Mouse (Mus musculus): ENCODE measurements around the gene Gm49486. TPM values are rescaled to one million over a fixed set of nuclear protein-coding genes. Genes with fewer than 3 reads are reported as not detected.

Gm49486 gene
- polyA plus RNA-seq, 1 experiment from 2014 or later = 0.61 TPM

GRCm38 (mm10) chr15:79258521-79258920 lies 29.3 kb downstream of the Gm49486 start:
- 30% methylated on average over 17 of the region's 17 CpGs for WGBS
- H3K27me3 ChIP-seq (ENCODE audit: control insufficient read depth, insufficient read depth, low read length) = peaks cover 22% of the 10 kb centered on the region
- no peaks in the 10 kb centered on the region for H3K9me3 ChIP-seq (ENCODE audit: control insufficient read depth, low read length)
- H3K36me3 ChIP-seq (ENCODE audit: control insufficient read depth, insufficient read depth, low read length) = no peaks in the 10 kb centered on the region
- H3K4me2 ChIP-seq (replicated peaks; ENCODE audit: low read depth, low read length) = no peak overlapping the region
- H3K4me3 ChIP-seq (ENCODE audit: low read length) = no peak overlapping the region
- ATAC-seq (ENCODE audit: low FRiP score, low TSS enrichment) = no peak
- peaks cover 6% of the 10 kb centered on the region for H3K4me1 ChIP-seq (ENCODE audit: control insufficient read depth, insufficient read depth, low read length)
- H3K27ac ChIP-seq (ENCODE audit: low read depth, low read length) = no peak overlapping the region
- H3K9ac ChIP-seq (ENCODE audit: low read depth, low read length) = no peak overlapping the region

GRCm38 (mm10) chr15:79261095-79261725 lies 32.0 kb downstream of the Gm49486 start:
- peak overlapping the region; percentile 46 for H3K4me3 ChIP-seq (ENCODE audit: low read length)
- no peaks in the 10 kb centered on the region for H3K9me3 ChIP-seq (ENCODE audit: control insufficient read depth, low read length)
- H3K27ac ChIP-seq (ENCODE audit: low read depth, low read length) = no peak overlapping the region
- peaks cover 17% of the 10 kb centered on the region for H3K27me3 ChIP-seq (ENCODE audit: control insufficient read depth, insufficient read depth, low read length)
- peak; percentile 77 for ATAC-seq (ENCODE audit: low FRiP score, low TSS enrichment)
- H3K36me3 ChIP-seq (ENCODE audit: control insufficient read depth, insufficient read depth, low read length) = no peaks in the 10 kb centered on the region
- peak overlapping the region; percentile 49 for H3K9ac ChIP-seq (ENCODE audit: low read depth, low read length)
- under 1% methylated on average over 59 of the region's 62 CpGs for WGBS
- H3K4me2 ChIP-seq (replicated peaks; ENCODE audit: low read depth, low read length) = peak overlapping the region; percentile 87
- peaks cover 6% of the 10 kb centered on the region for H3K4me1 ChIP-seq (ENCODE audit: control insufficient read depth, insufficient read depth, low read length)

GRCm38 (mm10) chr15:79261757-79262156 lies 32.6 kb downstream of the Gm49486 start:
- Histone ChIP-seq H3K4me3 (ENCODE audit: low read length) (peak overlapping the region; percentile 46), H3K4me2 (replicated peaks; ENCODE audit: low read depth, low read length) (peak overlapping the region; percentile 87), H3K9me3 (ENCODE audit: control insufficient read depth, low read length) (no peaks in the 10 kb centered on the region), H3K27me3 (ENCODE audit: control insufficient read depth, insufficient read depth, low read length) (peaks cover 17% of the 10 kb centered on the region), H3K4me1 (ENCODE audit: control insufficient read depth, insufficient read depth, low read length) (peaks cover 6% of the 10 kb centered on the region), H3K36me3 (ENCODE audit: control insufficient read depth, insufficient read depth, low read length) (no peaks in the 10 kb centered on the region), H3K9ac (ENCODE audit: low read depth, low read length) (peak overlapping the region; percentile 49), H3K27ac (ENCODE audit: low read depth, low read length) (no peak overlapping the region)
- peak; percentile 63 for ATAC-seq (ENCODE audit: low FRiP score, low TSS enrichment)
- 1% methylated on average over 28 of the region's 28 CpGs for WGBS

GRCm38 (mm10) chr15:79262375-79262774 lies 33.2 kb downstream of the Gm49486 start:
- Histone ChIP-seq H3K27ac (ENCODE audit: low read depth, low read length) (no peak overlapping the region), H3K4me3 (ENCODE audit: low read length) (no peak overlapping the region), H3K4me2 (replicated peaks; ENCODE audit: low read depth, low read length) (peak overlapping the region; percentile 87), H3K27me3 (ENCODE audit: control insufficient read depth, insufficient read depth, low read length) (peaks cover 17% of the 10 kb centered on the region), H3K36me3 (ENCODE audit: control insufficient read depth, insufficient read depth, low read length) (no peaks in the 10 kb centered on the region), H3K9me3 (ENCODE audit: control insufficient read depth, low read length) (no peaks in the 10 kb centered on the region), H3K9ac (ENCODE audit: low read depth, low read length) (no peak overlapping the region), H3K4me1 (ENCODE audit: control insufficient read depth, insufficient read depth, low read length) (peaks cover 6% of the 10 kb centered on the region)
- WGBS = 14% methylated on average over 13 of the region's 13 CpGs
- ATAC-seq (ENCODE audit: low FRiP score, low TSS enrichment) = no peak

- Histone ChIP-seq H3K4me3 (ENCODE audit: low read length) (no peak overlapping the region), H3K4me2 (replicated peaks; ENCODE audit: low read depth, low read length) (no peak overlapping the region), H3K27ac (ENCODE audit: low read depth, low read length) (no peak overlapping the region), H3K27me3 (ENCODE audit: control insufficient read depth, insufficient read depth, low read length) (peaks cover 17% of the 10 kb centered on the region), H3K9ac (ENCODE audit: low read depth, low read length) (no peak overlapping the region), H3K36me3 (ENCODE audit: control insufficient read depth, insufficient read depth, low read length) (no peaks in the 10 kb centered on the region), H3K9me3 (ENCODE audit: control insufficient read depth, low read length) (no peaks in the 10 kb centered on the region), H3K4me1 (ENCODE audit: control insufficient read depth, insufficient read depth, low read length) (peaks cover 6% of the 10 kb centered on the region)
- ATAC-seq (ENCODE audit: low FRiP score, low TSS enrichment) = no peak
- WGBS = 90% methylated on average over 3 of the region's 3 CpGs
Measured at GRCm38 (mm10) chr15:79262786-79263309, 33.7 kb downstream of the Gm49486 start.

GRCm38 (mm10) chr15:79263726-79264125 lies 34.5 kb downstream of the Gm49486 start:
- Histone ChIP-seq H3K27me3 (ENCODE audit: control insufficient read depth, insufficient read depth, low read length) (peaks cover 17% of the 10 kb centered on the region), H3K36me3 (ENCODE audit: control insufficient read depth, insufficient read depth, low read length) (no peaks in the 10 kb centered on the region), H3K9ac (ENCODE audit: low read depth, low read length) (no peak overlapping the region), H3K4me1 (ENCODE audit: control insufficient read depth, insufficient read depth, low read length) (peaks cover 6% of the 10 kb centered on the region), H3K4me3 (ENCODE audit: low read length) (no peak overlapping the region), H3K4me2 (replicated peaks; ENCODE audit: low read depth, low read length) (no peak overlapping the region), H3K27ac (ENCODE audit: low read depth, low read length) (no peak overlapping the region), H3K9me3 (ENCODE audit: control insufficient read depth, low read length) (no peaks in the 10 kb centered on the region)
- WGBS = 97% methylated on average over 6 of the region's 6 CpGs
- no peak for ATAC-seq (ENCODE audit: low FRiP score, low TSS enrichment)

GRCm38 (mm10) chr15:79265384-79265783 lies 36.2 kb downstream of the Gm49486 start:
- no peak overlapping the region for H3K9ac ChIP-seq (ENCODE audit: low read depth, low read length)
- H3K4me1 ChIP-seq (ENCODE audit: control insufficient read depth, insufficient read depth, low read length) = peaks cover 6% of the 10 kb centered on the region
- H3K4me3 ChIP-seq (ENCODE audit: low read length) = no peak overlapping the region
- H3K9me3 ChIP-seq (ENCODE audit: control insufficient read depth, low read length) = no peaks in the 10 kb centered on the region
- WGBS = 63% methylated on average over 4 of the region's 4 CpGs
- H3K27me3 ChIP-seq (ENCODE audit: control insufficient read depth, insufficient read depth, low read length) = peaks cover 12% of the 10 kb centered on the region
- no peaks in the 10 kb centered on the region for H3K36me3 ChIP-seq (ENCODE audit: control insufficient read depth, insufficient read depth, low read length)
- no peak overlapping the region for H3K4me2 ChIP-seq (replicated peaks; ENCODE audit: low read depth, low read length)
- ATAC-seq (ENCODE audit: low FRiP score, low TSS enrichment) = no peak
- no peak overlapping the region for H3K27ac ChIP-seq (ENCODE audit: low read depth, low read length)

- 32% methylated on average over 1 of the region's 1 CpGs for WGBS
- Histone ChIP-seq H3K9me3 (ENCODE audit: control insufficient read depth, low read length) (no peaks in the 10 kb centered on the region), H3K4me3 (ENCODE audit: low read length) (no peak overlapping the region), H3K9ac (ENCODE audit: low read depth, low read length) (no peak overlapping the region), H3K4me2 (replicated peaks; ENCODE audit: low read depth, low read length) (no peak overlapping the region), H3K27me3 (ENCODE audit: control insufficient read depth, insufficient read depth, low read length) (peaks cover 6% of the 10 kb centered on the region), H3K27ac (ENCODE audit: low read depth, low read length) (no peak overlapping the region), H3K36me3 (ENCODE audit: control insufficient read depth, insufficient read depth, low read length) (no peaks in the 10 kb centered on the region), H3K4me1 (ENCODE audit: control insufficient read depth, insufficient read depth, low read length) (peaks cover 6% of the 10 kb centered on the region)
- ATAC-seq (ENCODE audit: low FRiP score, low TSS enrichment) = no peak
Measured at GRCm38 (mm10) chr15:79268521-79268920, 39.3 kb downstream of the Gm49486 start.

GRCm38 (mm10) chr15:79270317-79271123 lies 41.3 kb downstream of the Gm49486 start:
- H3K4me3 ChIP-seq (ENCODE audit: low read length) = peak overlapping the region; percentile 29
- peak overlapping the region; percentile 74 for H3K4me2 ChIP-seq (replicated peaks; ENCODE audit: low read depth, low read length)
- peak overlapping the region; percentile 45; the same call in 1 of the 2 replicates for H3K9ac ChIP-seq (ENCODE audit: low read depth, low read length)
- H3K27me3 ChIP-seq (ENCODE audit: control insufficient read depth, insufficient read depth, low read length) = peaks cover 6% of the 10 kb centered on the region
- no peak overlapping the region for H3K27ac ChIP-seq (ENCODE audit: low read depth, low read length)
- H3K4me1 ChIP-seq (ENCODE audit: control insufficient read depth, insufficient read depth, low read length) = peaks cover 6% of the 10 kb centered on the region
- whole genome bisulfite sequencing = 1% methylated on average over 33 of the region's 33 CpGs
- no peaks in the 10 kb centered on the region for H3K9me3 ChIP-seq (ENCODE audit: control insufficient read depth, low read length)
- ATAC-seq (ENCODE audit: low FRiP score, low TSS enrichment) = peak; percentile 70; the same call in 1 of the 2 replicates
- no peaks in the 10 kb centered on the region for H3K36me3 ChIP-seq (ENCODE audit: control insufficient read depth, insufficient read depth, low read length)

Measured in kidney, embryonic 14.5 days (tissue).